Mouse (Mus musculus): ENCODE results near the gene Kat2a. TPM values are rescaled to one million over a fixed set of nuclear protein-coding genes. Genes with fewer than 3 reads are reported as not detected.

Gene Kat2a
- polyA plus RNA-seq, 1 experiment from 2014 or later, result 39.0 TPM

GRCm38 (mm10) chr11:100737105-100737733 is 25.0 kb upstream of the Kat2a start:
- Histone ChIP-seq H3K27ac (peak overlapping the region; percentile 79), H3K27me3 (ENCODE audit: insufficient read depth, low read length) (no peaks in the 10 kb centered on the region), H3K9ac (ENCODE audit: low read depth, low read length) (peak overlapping the region; percentile 96), H3K4me2 (ENCODE audit: low read length) (peak overlapping the region; percentile 73), H3K9me3 (replicated peaks; ENCODE audit: low read length) (no peaks in the 10 kb centered on the region), H3K4me1 (replicated peaks; ENCODE audit: insufficient read depth, low read length) (peaks cover 18% of the 10 kb centered on the region), H3K36me3 (ENCODE audit: insufficient read depth, low read length) (no peaks in the 10 kb centered on the region), H3K4me3 (replicated peaks; ENCODE audit: low read depth, low read length) (peak overlapping the region; percentile 95)
- ATAC-seq (replicated peaks; ENCODE audit: low FRiP score, low read depth) (no peak), DNase-seq (ENCODE audit: low spot score) (no peak)
- WGBS, result 0% methylated on average over 13 of the region's 13 CpGs
- TF ChIP-seq CTCF (IDR thresholded peaks at IDR 0.05; ENCODE audit: low read depth), result no peak

GRCm38 (mm10) chr11:100736746-100737080 is 24.4 kb upstream of the Kat2a start:
- DNase-seq (ENCODE audit: low spot score), result no peak
- H3K36me3 ChIP-seq (ENCODE audit: insufficient read depth, low read length), result no peaks in the 10 kb centered on the region
- H3K4me2 ChIP-seq (ENCODE audit: low read length), result peak overlapping the region; percentile 73
- no peaks in the 10 kb centered on the region for H3K27me3 ChIP-seq (ENCODE audit: insufficient read depth, low read length)
- peak overlapping the region; percentile 96 for H3K9ac ChIP-seq (ENCODE audit: low read depth, low read length)
- H3K4me3 ChIP-seq (replicated peaks; ENCODE audit: low read depth, low read length), result peak overlapping the region; percentile 95
- peaks cover 18% of the 10 kb centered on the region for H3K4me1 ChIP-seq (replicated peaks; ENCODE audit: insufficient read depth, low read length)
- 77% methylated on average over 4 of the region's 4 CpGs for WGBS
- no peak for ATAC-seq (replicated peaks; ENCODE audit: low FRiP score, low read depth)
- no peaks in the 10 kb centered on the region for H3K9me3 ChIP-seq (replicated peaks; ENCODE audit: low read length)
- no peak for TF ChIP-seq CTCF (IDR thresholded peaks at IDR 0.05; ENCODE audit: low read depth)
- H3K27ac ChIP-seq, result peak overlapping the region; percentile 79; the same call in 1 of the 2 replicates

GRCm38 (mm10) chr11:100735954-100736745 is 23.9 kb upstream of the Kat2a start:
- no peaks in the 10 kb centered on the region for H3K9me3 ChIP-seq (replicated peaks; ENCODE audit: low read length)
- H3K4me2 ChIP-seq (ENCODE audit: low read length), result peak overlapping the region; percentile 73
- TF ChIP-seq CTCF (IDR thresholded peaks at IDR 0.05; ENCODE audit: low read depth), result no peak
- peak overlapping the region; percentile 96 for H3K9ac ChIP-seq (ENCODE audit: low read depth, low read length)
- H3K27ac ChIP-seq, result 0 out of 2 replicates have a peak overlapping the region, but pooled peaks have one; percentile 0
- H3K4me1 ChIP-seq (replicated peaks; ENCODE audit: insufficient read depth, low read length), result peaks cover 18% of the 10 kb centered on the region
- 69% methylated on average over 14 of the region's 14 CpGs for WGBS
- H3K4me3 ChIP-seq (replicated peaks; ENCODE audit: low read depth, low read length), result no peak overlapping the region
- no peaks in the 10 kb centered on the region for H3K27me3 ChIP-seq (ENCODE audit: insufficient read depth, low read length)
- no peak for ATAC-seq (replicated peaks; ENCODE audit: low FRiP score, low read depth)
- DNase-seq (ENCODE audit: low spot score), result no peak
- H3K36me3 ChIP-seq (ENCODE audit: insufficient read depth, low read length), result no peaks in the 10 kb centered on the region

GRCm38 (mm10) chr11:100735134-100735865 is 23.0 kb upstream of the Kat2a start:
- no peak for DNase-seq (ENCODE audit: low spot score)
- H3K27ac ChIP-seq, result no peak overlapping the region
- peak overlapping the region; percentile 96; the same call in 1 of the 2 replicates for H3K9ac ChIP-seq (ENCODE audit: low read depth, low read length)
- ATAC-seq (replicated peaks; ENCODE audit: low FRiP score, low read depth), result no peak
- 88% methylated on average over 9 of the region's 9 CpGs for WGBS
- no peaks in the 10 kb centered on the region for H3K27me3 ChIP-seq (ENCODE audit: insufficient read depth, low read length)
- H3K4me1 ChIP-seq (replicated peaks; ENCODE audit: insufficient read depth, low read length), result peaks cover 18% of the 10 kb centered on the region
- H3K4me2 ChIP-seq (ENCODE audit: low read length), result peak overlapping the region; percentile 73
- no peak for TF ChIP-seq CTCF (IDR thresholded peaks at IDR 0.05; ENCODE audit: low read depth)
- H3K9me3 ChIP-seq (replicated peaks; ENCODE audit: low read length), result no peaks in the 10 kb centered on the region
- no peaks in the 10 kb centered on the region for H3K36me3 ChIP-seq (ENCODE audit: insufficient read depth, low read length)
- no peak overlapping the region for H3K4me3 ChIP-seq (replicated peaks; ENCODE audit: low read depth, low read length)

GRCm38 (mm10) chr11:100730477-100731205 is 18.4 kb upstream of the Kat2a start:
- 77% methylated on average over 6 of the region's 6 CpGs for WGBS
- TF ChIP-seq CTCF (IDR thresholded peaks at IDR 0.05; ENCODE audit: low read depth), result no peak
- H3K36me3 ChIP-seq (ENCODE audit: insufficient read depth, low read length), result no peaks in the 10 kb centered on the region
- H3K4me1 ChIP-seq (replicated peaks; ENCODE audit: insufficient read depth, low read length), result 0 out of 2 replicates have a peak, but pooled peaks cover under 1% of the 10 kb centered on the region
- H3K27me3 ChIP-seq (ENCODE audit: insufficient read depth, low read length), result no peaks in the 10 kb centered on the region
- no peaks in the 10 kb centered on the region for H3K9me3 ChIP-seq (replicated peaks; ENCODE audit: low read length)
- no peak overlapping the region for H3K4me2 ChIP-seq (ENCODE audit: low read length)
- peak; percentile 81 for ATAC-seq (replicated peaks; ENCODE audit: low FRiP score, low read depth)
- peak overlapping the region; percentile 36; the same call in 1 of the 2 replicates for H3K27ac ChIP-seq
- peak; percentile 29 for DNase-seq (ENCODE audit: low spot score)
- H3K4me3 ChIP-seq (replicated peaks; ENCODE audit: low read depth, low read length), result no peak overlapping the region
- no peak overlapping the region for H3K9ac ChIP-seq (ENCODE audit: low read depth, low read length)

Measured in kidney, postnatal 0 days (tissue).